Mouse (Mus musculus) A20 (cell line): ENCODE results near the gene Figla.

ENCODE experiments used
- DNase-seq: peaks from one replicate; pipeline ENCODE4 v3.0.0-alpha.2; 2011; ENCODE audit warnings: low read depth, low spot score

Gene Figla

DNA sequence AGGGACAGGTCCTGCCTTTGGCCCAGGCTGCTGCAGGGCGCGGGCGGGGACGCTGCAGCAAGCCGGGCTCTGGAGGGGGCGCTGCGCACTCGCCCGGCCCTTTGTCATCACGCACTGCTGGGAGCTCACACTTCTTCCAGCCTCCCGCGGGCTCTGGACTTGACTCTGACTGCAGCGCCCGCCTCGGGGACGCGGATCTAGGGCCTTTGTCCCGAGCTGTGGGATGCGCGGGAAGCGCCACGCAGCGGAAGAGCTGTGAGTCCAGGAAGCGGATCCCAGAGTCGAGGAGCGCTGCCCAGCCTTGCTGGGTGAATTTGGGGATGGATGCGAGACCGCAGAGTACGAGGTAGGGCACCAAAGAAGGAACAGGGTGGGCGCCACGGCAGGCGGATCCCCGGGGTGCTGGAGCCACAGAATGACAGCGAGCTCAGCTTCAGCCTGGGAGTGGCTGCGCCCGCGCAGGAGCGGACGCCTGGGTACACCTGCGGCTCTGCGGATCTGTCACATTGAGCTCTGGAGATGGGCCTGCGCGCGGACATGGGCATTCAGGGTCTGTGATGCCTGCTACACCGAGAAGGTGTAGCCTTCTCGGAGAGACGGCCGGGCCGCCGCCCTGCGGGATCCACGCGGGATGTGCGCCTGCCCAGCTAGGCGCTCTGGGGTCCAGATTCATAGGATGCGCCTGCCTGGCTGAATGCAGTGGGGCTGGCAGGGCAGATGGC lies 12.8 kb downstream of the Figla start, which contains the start of gene Add2:
Add2 (plus strand) TSS at position 81 of the 722 bp plus-strand sequence.
- no peak for DNase-seq

DNA sequence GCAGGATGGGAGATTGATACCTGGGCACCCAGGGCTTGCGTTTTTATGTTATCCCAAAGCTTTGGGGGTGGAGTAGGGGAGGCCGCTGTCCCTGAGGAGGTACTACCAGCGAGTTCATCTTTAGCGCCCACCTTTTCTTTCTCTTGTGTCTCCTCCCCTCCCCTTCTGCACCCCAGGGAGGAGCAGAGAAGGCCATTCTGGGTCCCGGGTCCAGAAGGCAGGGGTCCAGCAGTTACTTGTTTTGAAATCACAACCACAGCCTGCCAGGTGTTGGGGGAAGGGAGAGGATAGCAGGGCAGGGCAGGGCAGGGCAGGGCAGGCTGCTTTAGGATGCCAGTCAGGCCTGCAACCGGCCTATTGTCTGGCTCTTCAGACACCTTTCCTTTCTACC lies 13.3 kb downstream of the Figla start:
- no peak for DNase-seq

DNA sequence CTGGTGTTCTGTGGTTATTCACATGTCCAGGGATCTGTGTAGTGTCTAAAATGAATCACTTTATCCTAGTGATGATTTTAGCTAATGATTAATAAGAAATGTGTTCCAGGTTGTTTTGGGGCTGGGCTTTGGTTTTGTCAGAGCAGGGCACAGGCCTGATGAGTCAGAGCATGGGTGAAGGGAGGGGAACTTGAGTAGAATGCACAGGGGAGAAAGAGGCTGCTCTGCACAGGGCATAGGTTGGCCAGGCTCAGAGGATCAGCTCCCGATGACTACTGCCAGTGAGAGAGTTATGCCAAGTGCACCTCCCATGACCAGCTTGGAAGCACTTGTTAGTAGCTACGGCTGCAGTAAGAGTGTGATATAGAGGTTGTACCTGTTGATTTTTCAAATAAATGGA lies 15.6 kb downstream of the Figla start:
- no peak for DNase-seq

DNA sequence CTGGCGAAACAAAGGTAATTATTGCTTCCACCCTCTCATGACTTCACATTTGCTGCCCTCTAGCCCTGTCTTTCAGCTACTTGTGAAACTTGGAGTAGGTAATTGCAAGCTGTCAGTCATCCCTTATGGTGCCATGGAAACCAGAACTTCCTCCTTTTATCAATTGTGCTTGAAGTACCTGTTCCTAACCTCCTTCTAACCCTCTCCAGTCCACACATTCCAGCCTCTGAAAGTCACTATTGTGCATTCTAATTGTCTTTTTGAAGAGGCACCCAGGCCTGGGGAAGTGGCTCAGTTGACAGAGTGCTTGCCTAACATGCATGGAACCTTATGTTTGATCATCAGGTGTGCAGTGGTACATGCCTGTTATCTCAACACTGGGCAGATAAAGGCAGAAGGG lies 17.7 kb downstream of the Figla start:
- no peak for DNase-seq

DNA sequence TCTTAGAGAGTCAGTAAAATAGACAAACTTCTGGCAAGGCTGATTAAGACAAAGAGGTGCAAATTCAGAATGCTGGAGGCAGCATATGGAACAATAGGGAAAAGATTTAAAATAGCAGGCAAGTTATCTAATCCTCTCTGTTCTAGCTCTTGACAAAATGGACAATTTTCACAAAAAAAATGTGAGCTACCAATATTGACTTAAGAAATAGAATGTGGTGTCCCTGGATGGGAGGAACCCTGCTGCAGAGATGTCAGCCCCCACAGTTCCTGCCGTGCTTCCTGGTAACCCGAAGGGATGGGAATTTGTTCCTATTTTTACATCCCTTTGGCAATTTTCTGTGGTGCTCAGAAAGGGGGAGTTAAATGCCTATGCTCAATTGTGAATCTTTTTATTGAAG lies 22.9 kb downstream of the Figla start:
- no peak for DNase-seq

DNA sequence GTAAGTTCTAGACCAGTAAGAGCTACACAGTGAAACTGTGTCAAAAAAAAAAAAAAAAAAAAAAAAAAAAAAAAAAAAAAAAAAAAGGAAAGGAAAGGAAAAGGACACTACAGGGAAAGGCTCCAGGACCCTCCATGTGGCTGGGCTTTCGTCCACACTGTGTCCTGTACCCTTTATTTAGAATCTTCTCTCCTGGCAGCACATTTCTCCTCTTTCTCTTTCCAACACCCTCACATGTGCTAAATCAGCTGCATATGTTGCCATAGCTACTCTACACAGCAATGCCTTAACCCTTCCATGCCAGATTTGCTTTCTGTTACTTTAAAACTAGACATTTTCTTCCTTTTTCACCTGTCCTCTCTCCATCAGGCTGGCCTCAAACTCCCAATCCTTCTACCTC lies 24.2 kb downstream of the Figla start:
- DNase-seq: no peak

DNA sequence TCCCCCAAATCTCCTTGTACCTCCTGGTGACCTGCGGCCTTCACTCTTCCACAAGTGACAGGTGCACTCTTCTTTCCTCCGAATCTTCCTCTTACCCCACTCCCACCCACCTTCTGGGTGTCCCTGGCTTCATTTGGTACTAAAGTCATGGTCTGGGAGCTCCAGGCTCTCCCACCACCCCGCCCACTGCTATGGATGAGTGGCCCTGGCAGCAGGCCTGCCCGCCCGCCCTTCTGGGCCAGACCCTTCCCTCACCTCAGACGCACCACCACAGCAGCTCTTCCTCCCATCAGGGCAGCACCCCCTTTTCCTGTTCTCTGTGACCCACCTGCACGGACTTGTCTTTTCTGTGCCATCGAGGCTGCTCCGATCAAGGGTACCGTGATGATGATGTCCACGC lies 31.5 kb downstream of the Figla start:
- no peak for DNase-seq

DNA sequence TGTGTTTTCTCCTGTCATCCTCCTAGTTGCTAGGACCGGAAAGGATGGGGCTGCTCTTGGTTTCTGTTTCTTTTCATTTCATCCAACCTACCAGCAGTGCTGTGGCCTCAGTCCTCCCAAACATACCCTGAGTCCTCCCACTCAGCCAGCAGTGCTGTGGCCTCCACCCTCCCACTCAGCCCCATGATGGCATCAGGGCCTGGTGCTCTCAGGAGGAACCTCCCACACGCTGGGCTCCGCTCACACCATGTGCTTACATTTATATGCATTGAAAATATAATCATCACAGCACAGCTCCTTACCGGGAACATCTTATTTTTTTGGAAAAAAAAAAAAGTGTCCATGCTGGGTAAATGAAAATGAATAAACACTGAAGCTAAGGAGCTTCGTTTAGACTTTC lies 32.5 kb downstream of the Figla start:
- DNase-seq: no peak

DNA sequence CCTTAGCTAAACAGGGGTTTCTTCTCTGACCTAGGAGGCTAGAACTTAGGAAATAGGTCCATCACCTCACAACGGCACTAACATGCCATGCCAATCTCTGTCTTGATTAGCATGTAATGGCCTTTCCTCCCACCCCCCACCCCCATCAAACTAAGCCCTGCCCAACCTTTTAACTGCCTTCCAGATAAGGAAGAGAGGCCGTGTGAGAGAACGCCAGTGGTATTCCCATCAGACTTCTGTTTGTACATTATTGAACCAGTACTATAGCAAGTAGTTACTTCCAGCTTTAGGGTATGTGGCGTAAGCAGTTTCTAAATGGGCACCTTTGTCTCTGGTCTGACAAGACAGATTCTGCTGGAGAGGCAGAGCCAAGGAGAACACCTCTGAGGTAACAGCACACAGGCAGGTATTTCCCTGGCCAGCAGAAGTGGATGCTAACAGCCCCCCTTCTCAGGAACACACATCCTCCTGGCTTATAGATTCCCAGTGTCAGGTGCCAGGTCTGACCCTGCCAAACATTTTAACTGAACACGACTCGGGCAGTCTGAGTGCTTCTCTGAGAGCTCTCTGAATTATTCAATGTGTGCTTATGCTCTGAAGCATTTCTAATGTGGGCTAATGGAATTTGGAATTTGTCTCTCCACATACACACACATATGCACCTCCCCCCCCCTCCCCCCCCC lies 34.8 kb downstream of the Figla start:
- DNase-seq: no peak

DNA sequence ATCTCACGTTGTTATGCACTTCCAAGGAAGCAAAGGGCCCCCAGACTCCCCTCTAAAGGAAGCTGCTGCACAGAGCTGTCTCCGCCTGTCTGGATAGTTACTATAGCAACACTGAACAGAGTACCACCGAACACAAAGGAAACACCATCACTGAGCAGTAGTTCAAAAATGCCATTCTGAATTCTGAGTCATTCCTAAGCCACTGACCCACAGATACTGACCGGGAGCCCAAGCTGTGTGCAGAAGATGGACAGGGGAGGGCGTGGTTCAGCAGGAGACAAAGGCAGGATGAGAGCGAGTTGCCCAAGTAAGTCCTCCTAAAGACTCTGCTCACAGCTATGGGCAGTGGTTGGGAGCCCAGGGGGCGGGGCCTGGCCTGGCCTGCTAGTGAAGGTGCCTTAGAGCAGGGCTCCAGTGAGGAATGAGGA lies 36.1 kb downstream of the Figla start:
- no peak for DNase-seq

DNA sequence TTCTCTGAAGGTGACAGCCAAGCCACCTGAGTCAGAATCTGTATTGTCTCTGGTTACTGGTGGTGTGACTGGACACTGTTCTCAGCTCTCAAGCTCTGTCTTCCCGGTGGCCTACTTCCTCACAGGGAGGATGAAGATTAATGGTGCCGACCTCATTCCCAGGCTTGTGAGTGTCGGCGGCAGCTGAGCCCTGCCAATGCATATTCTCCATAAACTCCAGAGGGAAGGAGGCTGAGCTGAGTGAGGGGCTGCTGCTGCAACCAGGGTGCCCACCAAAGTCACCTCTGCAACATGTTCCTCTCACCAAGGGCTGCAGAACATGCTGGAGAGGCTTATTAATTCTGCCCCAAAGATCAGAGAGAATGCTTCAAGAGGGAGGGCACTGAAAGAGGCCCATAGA lies 36.6 kb downstream of the Figla start:
- no peak for DNase-seq

DNA sequence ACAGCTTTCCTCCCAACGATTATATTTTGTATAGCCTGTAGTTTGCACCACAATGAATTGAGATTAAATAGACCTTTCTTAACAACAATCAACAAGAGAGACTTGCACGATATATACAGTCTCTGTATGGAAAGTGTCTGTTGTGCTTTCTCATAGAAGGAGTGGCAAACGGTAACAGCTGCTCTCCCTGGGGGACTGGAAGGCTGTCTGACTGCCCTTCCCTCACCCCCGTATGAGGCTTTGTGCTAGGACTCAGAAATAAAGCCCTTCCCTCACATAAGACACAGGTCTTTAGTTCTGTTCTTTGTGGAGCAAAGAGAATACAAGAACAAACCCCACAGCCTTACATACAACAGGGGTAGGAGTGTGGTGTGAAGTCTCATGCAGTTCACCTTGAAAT lies 37.1 kb downstream of the Figla start:
- no peak for DNase-seq

DNA sequence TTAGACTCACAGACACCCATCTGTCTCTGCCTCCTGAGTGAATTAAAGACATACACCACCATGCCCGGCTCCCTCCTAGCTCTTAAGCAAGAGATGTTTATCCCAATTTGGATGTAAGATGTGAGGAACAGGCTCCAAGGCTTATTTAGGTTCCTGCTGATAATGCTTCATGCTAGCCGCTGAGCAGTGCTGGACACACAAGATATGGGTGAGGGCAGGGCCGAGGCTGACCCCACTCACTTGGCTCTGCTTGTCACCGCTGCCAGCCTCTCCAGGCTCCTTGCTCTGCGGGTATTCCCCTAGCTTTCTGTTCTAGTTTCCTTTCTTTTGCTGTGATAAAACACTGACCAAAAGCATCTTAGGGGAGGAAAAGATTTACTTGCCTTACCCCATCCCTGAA lies 37.6 kb downstream of the Figla start:
- no peak for DNase-seq

DNA sequence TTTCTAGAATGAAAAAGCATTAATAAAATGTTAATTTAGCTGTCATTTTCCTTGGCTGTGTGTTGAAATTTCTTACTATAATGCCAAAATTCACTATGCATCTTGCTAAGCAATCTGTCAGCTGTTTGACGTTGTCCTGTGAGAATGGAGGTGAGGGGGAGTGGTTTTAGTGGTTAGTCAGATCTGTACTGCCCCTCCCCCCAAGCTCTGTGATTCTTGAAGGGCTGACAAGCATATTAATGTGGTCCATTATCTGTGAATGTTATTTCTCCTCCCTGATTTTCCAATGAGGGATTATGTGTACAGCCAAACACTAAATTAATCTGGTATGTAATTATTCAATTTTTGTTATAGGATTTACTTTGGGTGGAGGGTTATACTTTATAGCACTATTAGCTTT lies 42.5 kb downstream of the Figla start:
- DNase-seq: no peak

DNA sequence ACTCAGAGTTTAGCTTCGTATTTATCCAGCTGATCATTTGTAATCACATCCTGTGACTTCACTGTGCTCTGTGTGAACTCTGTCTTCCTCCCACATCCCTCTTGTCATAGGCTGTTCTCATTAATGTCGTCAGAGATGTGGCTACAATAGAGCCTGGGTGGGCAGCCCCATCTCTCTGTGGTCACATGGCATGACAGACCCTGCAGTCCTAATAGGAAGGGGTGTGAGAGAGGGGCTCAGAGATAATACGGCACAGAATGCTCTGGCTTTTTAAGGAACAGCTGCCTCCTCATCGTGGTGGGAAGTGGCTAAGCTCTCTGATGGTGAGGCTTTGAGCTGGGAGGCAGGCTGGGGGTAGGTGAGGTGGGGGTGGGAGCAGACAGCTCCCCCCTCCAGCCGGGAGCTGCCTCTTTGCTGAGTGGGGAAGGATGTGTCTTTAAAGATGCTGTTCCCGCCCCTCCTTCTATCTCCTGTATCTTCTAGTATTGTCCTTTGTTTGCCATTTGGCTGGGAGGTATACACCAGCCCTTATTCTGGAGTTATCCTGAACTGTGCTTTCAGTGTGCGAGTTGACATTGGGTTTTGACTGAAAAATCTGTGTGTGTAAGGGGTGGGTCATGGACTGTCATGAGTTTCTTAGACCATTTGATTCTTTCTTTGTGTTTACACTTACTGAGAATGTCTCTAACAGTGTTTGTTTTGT lies 43.3 kb downstream of the Figla start:
- DNase-seq: no peak

DNA sequence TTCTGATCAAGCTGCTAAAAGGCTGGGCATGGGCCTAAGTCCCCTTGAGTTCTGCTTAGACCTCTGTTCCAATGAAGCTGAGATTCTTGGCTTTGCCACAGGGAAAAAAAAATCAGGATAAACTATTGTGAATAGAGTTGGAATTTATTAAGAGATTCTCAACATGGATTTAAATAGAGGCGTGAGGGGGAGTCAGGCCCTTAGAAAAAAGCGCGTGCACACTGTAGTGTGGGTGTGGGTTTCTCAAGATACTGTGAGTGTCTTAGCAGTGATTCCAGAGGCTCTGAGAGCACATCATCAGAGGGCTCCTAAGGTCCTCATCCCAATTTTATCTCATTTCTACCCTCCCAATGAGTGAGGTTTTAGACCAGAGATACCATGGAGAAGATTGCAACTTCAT lies 44.2 kb downstream of the Figla start:
- DNase-seq: no peak

DNA sequence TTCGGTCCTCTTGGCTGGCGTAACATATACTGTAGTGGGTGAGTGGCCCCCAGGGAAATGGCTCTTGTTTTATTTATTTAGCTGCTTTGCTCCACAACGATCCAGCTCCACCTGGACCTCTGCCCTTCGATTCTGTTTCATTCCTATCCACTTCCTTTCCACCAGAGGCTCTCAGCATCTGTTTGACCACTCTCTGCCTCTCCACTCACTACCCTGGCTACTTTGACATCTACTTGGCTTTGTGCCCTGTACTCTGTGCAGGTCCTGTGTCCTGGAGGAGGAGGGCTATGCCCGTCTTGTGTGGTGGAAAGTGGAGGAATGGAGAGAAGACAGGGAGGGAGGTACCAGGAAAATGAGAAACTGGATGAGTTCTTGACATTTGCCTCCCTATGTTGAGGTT lies 46.3 kb downstream of the Figla start:
- no peak for DNase-seq

DNA sequence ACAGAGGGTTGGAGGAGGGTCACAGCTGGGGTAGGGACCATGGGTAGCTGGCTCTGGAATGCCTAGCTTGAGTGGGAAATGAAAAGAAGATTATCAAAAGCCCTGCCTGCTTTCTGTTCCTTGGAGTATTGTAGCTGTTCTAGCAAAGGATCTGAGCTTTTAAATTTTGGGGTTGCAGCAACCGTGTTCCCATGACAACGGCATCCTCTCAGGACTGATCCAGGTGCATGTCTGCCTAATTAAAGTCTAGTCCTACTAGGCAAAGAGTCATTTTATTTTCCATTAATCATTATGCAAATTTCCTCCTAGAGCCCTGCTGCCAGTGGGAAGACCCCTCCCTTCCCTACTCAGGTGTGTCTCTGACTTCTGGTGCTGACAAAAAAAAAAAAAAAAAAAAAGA lies 46.7 kb downstream of the Figla start:
- no peak for DNase-seq

DNA sequence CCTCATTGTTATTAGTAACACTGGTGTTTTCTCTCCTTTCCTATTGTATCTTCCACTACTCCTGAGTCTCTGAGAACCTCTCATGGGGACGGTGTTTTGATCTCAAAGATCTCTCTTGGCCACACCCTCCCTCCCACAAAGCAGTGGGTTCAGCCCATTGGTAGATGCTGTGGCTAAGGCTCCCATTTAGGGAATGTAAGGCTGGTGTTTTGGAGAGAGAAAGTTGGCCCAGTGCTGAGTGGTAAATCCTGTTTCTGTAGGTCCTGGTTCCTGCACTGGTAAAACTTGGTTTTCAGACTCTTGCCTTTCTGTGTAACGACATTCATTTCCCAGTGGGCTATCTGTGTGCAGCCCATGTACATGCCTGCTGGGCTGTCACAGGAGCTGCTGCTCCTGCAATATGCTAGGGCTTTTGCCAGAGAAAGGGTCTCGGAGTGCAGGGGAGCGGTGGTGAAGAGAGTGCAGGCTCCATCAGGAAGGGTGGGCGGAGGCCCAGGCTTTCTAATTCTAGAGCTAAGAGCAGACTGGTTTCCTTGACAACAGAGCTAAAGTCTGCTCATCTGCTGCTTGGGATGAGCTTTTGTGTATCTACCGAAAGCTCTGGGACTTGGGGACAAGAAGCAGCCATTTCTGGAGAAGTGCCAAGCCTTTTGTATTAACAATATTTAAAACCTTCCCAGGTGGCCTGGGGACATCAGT lies 48.5 kb downstream of the Figla start:
- no peak for DNase-seq

DNA sequence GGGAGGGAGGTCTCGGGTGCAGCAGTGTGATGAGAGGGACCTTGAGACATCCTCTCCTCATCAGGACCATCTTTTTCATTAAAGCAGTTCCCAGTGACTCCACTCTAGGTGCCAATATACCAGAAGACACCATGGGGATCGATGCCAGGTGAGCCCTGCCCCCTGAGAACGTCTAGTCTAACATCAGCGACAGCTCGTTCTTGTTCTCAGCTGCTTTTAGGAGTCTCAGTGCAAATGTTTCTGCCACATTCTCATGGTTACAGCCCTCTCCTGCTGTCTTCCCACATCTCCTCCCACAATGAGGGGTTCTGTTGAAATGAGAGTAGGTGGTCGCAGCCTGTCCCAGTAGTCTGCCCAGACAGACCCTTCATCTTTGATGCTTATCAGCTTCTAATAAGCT lies 50.8 kb downstream of the Figla start:
- DNase-seq: no peak

DNA sequence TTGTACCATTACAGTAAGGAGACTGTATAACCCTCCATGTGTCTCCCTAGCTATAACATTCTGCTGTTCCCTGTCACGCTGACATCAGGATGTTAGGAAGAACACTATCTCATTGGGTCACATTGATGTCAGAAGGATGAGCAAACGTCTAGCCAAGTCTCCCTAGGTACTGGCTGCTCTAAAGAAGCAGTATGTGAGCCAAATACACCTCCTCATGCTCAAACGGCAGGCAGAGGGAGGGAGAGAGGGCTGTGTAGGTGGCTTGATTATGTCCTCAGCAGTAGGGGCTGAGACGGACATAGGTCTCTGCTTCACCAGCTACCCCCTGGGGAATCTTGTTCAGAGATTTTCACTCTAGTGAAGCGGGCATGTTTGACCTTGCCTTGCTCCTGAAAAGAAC lies 51.2 kb downstream of the Figla start:
- DNase-seq: no peak

DNA sequence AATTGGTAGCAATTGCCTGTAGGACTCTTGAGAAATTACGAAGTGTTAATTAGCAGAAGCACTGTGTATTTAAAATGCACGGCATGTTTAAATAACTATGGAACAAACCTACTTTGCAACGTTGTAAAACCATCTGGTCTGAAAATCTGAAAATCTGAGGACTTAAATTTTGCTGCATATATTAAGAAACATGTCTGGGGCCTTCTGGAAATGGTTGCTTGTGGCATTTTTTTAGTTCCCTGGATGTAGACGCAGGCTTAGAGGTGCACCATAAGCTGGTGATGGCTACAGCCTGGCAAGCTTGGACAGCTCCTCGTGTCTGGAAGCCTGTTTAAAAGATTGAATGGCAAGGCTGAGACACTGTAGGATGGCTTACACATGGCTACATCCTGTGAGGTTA lies 53.0 kb downstream of the Figla start:
- DNase-seq: no peak
